Mouse (Mus musculus): ENCODE measurements around the gene P2ry2. TPM values are rescaled to one million over a fixed set of nuclear protein-coding genes. Genes with fewer than 3 reads are reported as not detected.

Gene P2ry2
- polyA plus RNA-seq, 1 experiment from 2014 or later = 1.7 TPM

DNA sequence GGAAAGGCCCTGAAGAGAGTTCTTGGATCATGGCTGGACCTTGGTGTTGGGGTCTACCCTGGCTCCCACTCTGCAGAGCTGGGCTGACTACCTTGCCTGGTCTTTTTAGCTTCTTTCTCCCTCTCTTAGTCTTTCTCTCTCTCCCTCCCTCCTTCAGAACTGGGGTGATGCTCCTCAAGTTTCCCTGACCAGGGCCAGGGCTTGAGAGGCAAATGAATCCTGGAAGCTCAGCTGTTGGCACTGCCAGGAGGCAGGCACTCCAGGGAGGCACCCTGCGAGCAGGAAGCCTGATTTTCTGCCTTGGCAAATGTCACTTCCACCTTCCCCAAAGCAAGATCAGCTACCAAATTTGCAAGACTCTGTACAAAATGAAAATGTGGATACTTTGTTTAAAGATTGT, 2.3 kb upstream of the P2ry2 start:
- 77% methylated on average over 1 of the region's 1 CpGs for WGBS
- H3K27ac ChIP-seq (ENCODE audit: low read length) = no peak overlapping the region
- peaks cover 1% of the 10 kb centered on the region; the same call in 1 of the 2 replicates for H3K27me3 ChIP-seq (ENCODE audit: control insufficient read depth, insufficient read depth, low read length)
- H3K9ac ChIP-seq (replicated peaks; ENCODE audit: low read depth, low read length) = no peak overlapping the region
- no peak overlapping the region for H3K4me3 ChIP-seq (ENCODE audit: low read depth, low read length)
- H3K9me3 ChIP-seq (ENCODE audit: control insufficient read depth, low read depth, low read length) = no peaks in the 10 kb centered on the region
- no peak for ATAC-seq (ENCODE audit: insufficient number of reproducible peaks, insufficient read depth, low FRiP score, low read depth)
- no peaks in the 10 kb centered on the region for H3K36me3 ChIP-seq (ENCODE audit: control insufficient read depth, insufficient read depth, low read length)
- peaks cover 7% of the 10 kb centered on the region; the same call in 1 of the 2 replicates for H3K4me1 ChIP-seq (ENCODE audit: control insufficient read depth, insufficient read depth, low read length)
- no peak overlapping the region for H3K4me2 ChIP-seq (replicated peaks; ENCODE audit: low read depth, low read length)

- Histone ChIP-seq H3K4me1 (ENCODE audit: control insufficient read depth, insufficient read depth, low read length) (peaks cover 7% of the 10 kb centered on the region; the same call in 1 of the 2 replicates), H3K4me2 (replicated peaks; ENCODE audit: low read depth, low read length) (no peak overlapping the region), H3K9ac (replicated peaks; ENCODE audit: low read depth, low read length) (no peak overlapping the region), H3K36me3 (ENCODE audit: control insufficient read depth, insufficient read depth, low read length) (no peaks in the 10 kb centered on the region), H3K27me3 (ENCODE audit: control insufficient read depth, insufficient read depth, low read length) (peaks cover 4% of the 10 kb centered on the region; the same call in 1 of the 2 replicates), H3K27ac (ENCODE audit: low read length) (no peak overlapping the region), H3K4me3 (ENCODE audit: low read depth, low read length) (no peak overlapping the region), H3K9me3 (ENCODE audit: control insufficient read depth, low read depth, low read length) (no peaks in the 10 kb centered on the region)
- ATAC-seq (ENCODE audit: insufficient number of reproducible peaks, insufficient read depth, low FRiP score, low read depth) = no peak
- WGBS = 48% methylated on average over 9 of the region's 9 CpGs
Observed at GRCm38 (mm10) chr7:101014041-101014440, 1.4 kb upstream of the P2ry2 start.

- Histone ChIP-seq H3K4me1 (ENCODE audit: control insufficient read depth, insufficient read depth, low read length) (peaks cover 7% of the 10 kb centered on the region; the same call in 1 of the 2 replicates), H3K4me2 (replicated peaks; ENCODE audit: low read depth, low read length) (peak overlapping the region; percentile 98), H3K27ac (ENCODE audit: low read length) (no peak overlapping the region), H3K27me3 (ENCODE audit: control insufficient read depth, insufficient read depth, low read length) (peaks cover 4% of the 10 kb centered on the region; the same call in 1 of the 2 replicates), H3K4me3 (ENCODE audit: low read depth, low read length) (peak overlapping the region; percentile 52), H3K9ac (replicated peaks; ENCODE audit: low read depth, low read length) (peak overlapping the region; percentile 25; the same call in 1 of the 2 replicates), H3K36me3 (ENCODE audit: control insufficient read depth, insufficient read depth, low read length) (no peaks in the 10 kb centered on the region), H3K9me3 (ENCODE audit: control insufficient read depth, low read depth, low read length) (no peaks in the 10 kb centered on the region)
- under 1% methylated on average over 53 of the region's 53 CpGs for WGBS
- peak; percentile 89 for ATAC-seq (ENCODE audit: insufficient number of reproducible peaks, insufficient read depth, low FRiP score, low read depth)
Observed at GRCm38 (mm10) chr7:101011681-101012367, 842 bp downstream of the P2ry2 start.

DNA sequence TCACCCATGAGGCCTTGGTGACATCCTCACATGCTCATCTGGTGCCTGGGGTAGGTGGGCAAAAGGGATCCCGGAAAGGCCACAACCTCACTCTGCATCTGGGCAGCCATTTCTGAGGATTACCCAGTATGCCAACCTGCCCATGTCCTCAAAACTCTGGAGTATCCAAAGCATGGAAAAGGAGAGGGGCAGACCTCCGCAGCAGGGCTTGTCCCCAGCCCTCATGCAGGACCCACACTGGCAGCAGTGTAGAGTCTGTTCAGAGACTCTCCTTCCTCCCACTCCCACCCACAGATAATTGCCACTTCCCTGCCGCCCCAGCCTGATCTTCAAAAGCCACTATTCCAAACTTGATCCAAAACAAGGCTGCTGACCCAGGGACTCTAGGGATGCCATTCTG, 1.9 kb downstream of the P2ry2 start:
- H3K4me1 ChIP-seq (ENCODE audit: control insufficient read depth, insufficient read depth, low read length) = peaks cover 7% of the 10 kb centered on the region; the same call in 1 of the 2 replicates
- no peak overlapping the region for H3K27ac ChIP-seq (ENCODE audit: low read length)
- H3K4me2 ChIP-seq (replicated peaks; ENCODE audit: low read depth, low read length) = no peak overlapping the region
- no peaks in the 10 kb centered on the region for H3K36me3 ChIP-seq (ENCODE audit: control insufficient read depth, insufficient read depth, low read length)
- peaks cover 4% of the 10 kb centered on the region; the same call in 1 of the 2 replicates for H3K27me3 ChIP-seq (ENCODE audit: control insufficient read depth, insufficient read depth, low read length)
- WGBS = 67% methylated on average over 3 of the region's 3 CpGs
- no peak overlapping the region for H3K9ac ChIP-seq (replicated peaks; ENCODE audit: low read depth, low read length)
- ATAC-seq (ENCODE audit: insufficient number of reproducible peaks, insufficient read depth, low FRiP score, low read depth) = no peak
- H3K4me3 ChIP-seq (ENCODE audit: low read depth, low read length) = no peak overlapping the region
- no peaks in the 10 kb centered on the region for H3K9me3 ChIP-seq (ENCODE audit: control insufficient read depth, low read depth, low read length)

DNA sequence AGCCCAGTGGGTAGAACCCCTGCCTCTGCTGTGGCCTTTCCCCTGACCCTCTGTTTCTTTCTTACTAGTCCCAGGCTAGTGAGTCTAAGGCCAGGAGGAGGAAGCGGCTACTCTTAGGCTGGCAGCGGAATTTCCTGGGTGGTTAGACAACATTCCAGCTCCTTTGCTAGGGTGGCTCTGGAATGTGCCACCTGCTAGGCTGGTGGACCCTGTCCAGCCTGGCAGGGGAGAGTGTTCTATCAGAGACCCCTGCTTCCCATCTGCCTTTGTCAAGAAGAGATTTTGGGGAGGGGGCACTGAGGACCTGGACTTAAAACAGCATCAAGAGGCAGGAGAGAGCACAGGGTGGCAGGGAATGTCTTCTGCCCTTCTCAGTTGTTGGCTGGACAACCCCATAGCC, 6.5 kb downstream of the P2ry2 start:
- Histone ChIP-seq H3K27me3 (ENCODE audit: control insufficient read depth, insufficient read depth, low read length) (peaks cover 4% of the 10 kb centered on the region; the same call in 1 of the 2 replicates), H3K9me3 (ENCODE audit: control insufficient read depth, low read depth, low read length) (no peaks in the 10 kb centered on the region), H3K4me1 (ENCODE audit: control insufficient read depth, insufficient read depth, low read length) (peaks cover 12% of the 10 kb centered on the region; the same call in 1 of the 2 replicates), H3K4me2 (replicated peaks; ENCODE audit: low read depth, low read length) (no peak overlapping the region), H3K4me3 (ENCODE audit: low read depth, low read length) (no peak overlapping the region), H3K27ac (ENCODE audit: low read length) (no peak overlapping the region), H3K9ac (replicated peaks; ENCODE audit: low read depth, low read length) (0 out of 2 replicates have a peak overlapping the region, but pooled peaks have one; percentile 1), H3K36me3 (ENCODE audit: control insufficient read depth, insufficient read depth, low read length) (no peaks in the 10 kb centered on the region)
- ATAC-seq (ENCODE audit: insufficient number of reproducible peaks, insufficient read depth, low FRiP score, low read depth) = no peak
- WGBS = 74% methylated on average over 2 of the region's 2 CpGs

DNA sequence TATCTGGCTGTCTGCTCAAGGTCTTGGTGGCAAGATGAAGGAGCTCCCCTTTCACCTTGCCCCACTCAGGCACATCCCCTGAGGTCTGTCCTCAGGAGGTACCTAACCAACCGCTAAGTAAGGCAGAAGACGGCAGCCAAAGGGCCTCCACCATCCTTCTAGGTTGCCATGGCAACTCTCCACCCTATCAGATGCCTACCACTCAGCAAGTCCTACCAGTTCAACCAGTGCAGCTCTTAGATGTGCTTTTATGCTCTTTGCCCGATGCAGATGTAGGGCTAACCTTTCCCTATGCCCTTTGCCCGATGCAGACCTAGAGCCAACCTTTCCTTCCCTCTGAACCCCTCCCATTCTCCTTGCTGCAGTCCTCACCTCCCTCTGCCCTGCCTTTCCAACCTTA, 7.5 kb downstream of the P2ry2 start:
- Histone ChIP-seq H3K4me2 (replicated peaks; ENCODE audit: low read depth, low read length) (no peak overlapping the region), H3K36me3 (ENCODE audit: control insufficient read depth, insufficient read depth, low read length) (no peaks in the 10 kb centered on the region), H3K4me1 (ENCODE audit: control insufficient read depth, insufficient read depth, low read length) (peaks cover 10% of the 10 kb centered on the region; the same call in 1 of the 2 replicates), H3K9me3 (ENCODE audit: control insufficient read depth, low read depth, low read length) (no peaks in the 10 kb centered on the region), H3K27me3 (ENCODE audit: control insufficient read depth, insufficient read depth, low read length) (peaks cover 4% of the 10 kb centered on the region; the same call in 1 of the 2 replicates), H3K4me3 (ENCODE audit: low read depth, low read length) (no peak overlapping the region), H3K9ac (replicated peaks; ENCODE audit: low read depth, low read length) (no peak overlapping the region), H3K27ac (ENCODE audit: low read length) (no peak overlapping the region)
- WGBS = 55% methylated on average over 4 of the region's 4 CpGs
- no peak for ATAC-seq (ENCODE audit: insufficient number of reproducible peaks, insufficient read depth, low FRiP score, low read depth)

- Histone ChIP-seq H3K4me1 (ENCODE audit: control insufficient read depth, insufficient read depth, low read length) (peaks cover 10% of the 10 kb centered on the region; the same call in 1 of the 2 replicates), H3K4me2 (replicated peaks; ENCODE audit: low read depth, low read length) (no peak overlapping the region), H3K9ac (replicated peaks; ENCODE audit: low read depth, low read length) (no peak overlapping the region), H3K36me3 (ENCODE audit: control insufficient read depth, insufficient read depth, low read length) (no peaks in the 10 kb centered on the region), H3K9me3 (ENCODE audit: control insufficient read depth, low read depth, low read length) (no peaks in the 10 kb centered on the region), H3K27ac (ENCODE audit: low read length) (no peak overlapping the region), H3K27me3 (ENCODE audit: control insufficient read depth, insufficient read depth, low read length) (no peaks in the 10 kb centered on the region), H3K4me3 (ENCODE audit: low read depth, low read length) (no peak overlapping the region)
- ATAC-seq (ENCODE audit: insufficient number of reproducible peaks, insufficient read depth, low FRiP score, low read depth) = peak; percentile 50; the same call in 1 of the 2 replicates
- 61% methylated on average over 11 of the region's 11 CpGs for WGBS
Observed at GRCm38 (mm10) chr7:101003442-101004326, 9.0 kb downstream of the P2ry2 start.

- Histone ChIP-seq H3K4me1 (ENCODE audit: control insufficient read depth, insufficient read depth, low read length) (peaks cover 10% of the 10 kb centered on the region; the same call in 1 of the 2 replicates), H3K4me3 (ENCODE audit: low read depth, low read length) (no peak overlapping the region), H3K27me3 (ENCODE audit: control insufficient read depth, insufficient read depth, low read length) (no peaks in the 10 kb centered on the region), H3K9ac (replicated peaks; ENCODE audit: low read depth, low read length) (no peak overlapping the region), H3K27ac (ENCODE audit: low read length) (no peak overlapping the region), H3K36me3 (ENCODE audit: control insufficient read depth, insufficient read depth, low read length) (no peaks in the 10 kb centered on the region), H3K4me2 (replicated peaks; ENCODE audit: low read depth, low read length) (no peak overlapping the region), H3K9me3 (ENCODE audit: control insufficient read depth, low read depth, low read length) (no peaks in the 10 kb centered on the region)
- no peak for ATAC-seq (ENCODE audit: insufficient number of reproducible peaks, insufficient read depth, low FRiP score, low read depth)
- WGBS = 70% methylated on average over 6 of the region's 6 CpGs
Observed at GRCm38 (mm10) chr7:101002274-101002673, 10.4 kb downstream of the P2ry2 start.
